Mouse (Mus musculus): ENCODE measurements around the gene Odf4. TPM values are rescaled to one million over a fixed set of nuclear protein-coding genes. Genes with fewer than 3 reads are reported as not detected.

Gene Odf4
- polyA plus RNA-seq, 1 experiment, result 0.24 TPM

DNA sequence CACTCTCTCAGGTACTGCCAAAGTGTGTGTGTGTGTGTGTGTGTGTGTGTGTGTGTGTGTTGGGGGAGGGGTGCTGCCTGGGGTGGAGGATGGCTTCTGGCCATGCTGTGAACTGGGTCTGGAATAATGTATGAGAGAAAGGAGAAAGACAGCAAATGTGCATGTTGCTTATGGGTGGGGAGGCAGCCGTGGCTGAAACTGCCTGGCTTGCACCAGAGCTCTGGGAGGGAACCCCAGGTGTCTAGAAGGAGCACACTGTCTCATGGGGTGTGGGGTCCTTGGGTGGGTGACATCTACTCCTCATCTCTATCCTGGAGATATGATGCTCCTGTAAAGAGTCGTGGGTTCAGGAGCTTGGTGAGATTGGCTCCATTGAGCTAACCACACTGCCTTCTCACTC is 38.2 kb downstream of the Odf4 start:
- Histone ChIP-seq H3K4me1 (replicated peaks; ENCODE audit: control insufficient read depth, insufficient read depth, low read length) (peaks cover 2% of the 10 kb centered on the region; the same call in 1 of the 2 replicates), H3K27ac (ENCODE audit: control insufficient read depth, insufficient read depth, low read length) (no peak overlapping the region), H3K27me3 (ENCODE audit: control insufficient read depth, insufficient read depth, low read length) (no peaks in the 10 kb centered on the region), H3K4me3 (ENCODE audit: control insufficient read depth, insufficient read depth, low read length) (no peak overlapping the region), H3K36me3 (ENCODE audit: control insufficient read depth, insufficient read depth, low read length) (no peaks in the 10 kb centered on the region)
- WGBS, result 76% methylated on average over 2 of the region's 2 CpGs
- TF ChIP-seq POLR2A (IDR thresholded peaks at IDR 0.05; ENCODE audit: control insufficient read depth, extremely low read depth, insufficient read depth, low read length, poor library complexity) (no peak), CTCF (IDR thresholded peaks at IDR 0.05; ENCODE audit: borderline replicate concordance, control insufficient read depth, extremely low read depth, insufficient read depth, low read length, poor library complexity) (no peak)
- no peak for DNase-seq

DNA sequence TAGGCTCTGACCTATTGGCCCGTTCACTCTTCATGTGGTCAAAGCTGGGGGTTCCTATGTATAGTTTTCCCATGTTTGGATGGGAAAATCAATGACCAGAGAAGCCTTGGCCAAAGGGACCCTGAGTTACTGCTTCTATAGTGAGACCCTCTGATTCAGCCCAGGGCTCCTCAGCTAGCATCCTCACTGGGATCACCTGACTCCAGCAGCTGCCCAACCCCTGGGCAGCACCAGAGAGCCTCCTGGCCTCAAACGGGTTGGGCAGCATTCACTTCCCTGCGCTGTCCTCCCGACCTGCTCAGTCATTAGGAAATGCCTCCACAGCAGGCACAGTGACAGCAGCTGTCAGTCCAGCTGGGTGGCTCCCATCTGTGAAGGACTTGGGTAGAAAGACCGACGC is 38.6 kb downstream of the Odf4 start, which contains the start of gene Rnf222:
Gene Rnf222, plus strand, starts transcription at position 301 of the 400 bp plus-strand sequence.
- WGBS, result 66% methylated on average over 6 of the region's 6 CpGs
- TF ChIP-seq POLR2A (IDR thresholded peaks at IDR 0.05; ENCODE audit: control insufficient read depth, extremely low read depth, insufficient read depth, low read length, poor library complexity) (no peak), CTCF (IDR thresholded peaks at IDR 0.05; ENCODE audit: borderline replicate concordance, control insufficient read depth, extremely low read depth, insufficient read depth, low read length, poor library complexity) (no peak)
- H3K27me3 ChIP-seq (ENCODE audit: control insufficient read depth, insufficient read depth, low read length), result no peaks in the 10 kb centered on the region

GRCm38 (mm10) chr11:68886091-68886490 is 40.8 kb downstream of the Odf4 start:
- H3K4me1 ChIP-seq (replicated peaks; ENCODE audit: control insufficient read depth, insufficient read depth, low read length), result no peaks in the 10 kb centered on the region
- no peak for TF ChIP-seq POLR2A (IDR thresholded peaks at IDR 0.05; ENCODE audit: control insufficient read depth, extremely low read depth, insufficient read depth, low read length, poor library complexity)
- no peak for TF ChIP-seq CTCF (IDR thresholded peaks at IDR 0.05; ENCODE audit: borderline replicate concordance, control insufficient read depth, extremely low read depth, insufficient read depth, low read length, poor library complexity)
- H3K27me3 ChIP-seq (ENCODE audit: control insufficient read depth, insufficient read depth, low read length), result no peaks in the 10 kb centered on the region
- 93% methylated on average over 5 of the region's 5 CpGs for WGBS
- no peaks in the 10 kb centered on the region for H3K36me3 ChIP-seq (ENCODE audit: control insufficient read depth, insufficient read depth, low read length)
- no peak for DNase-seq
- no peak overlapping the region for H3K4me3 ChIP-seq (ENCODE audit: control insufficient read depth, insufficient read depth, low read length)
- no peak overlapping the region for H3K27ac ChIP-seq (ENCODE audit: control insufficient read depth, insufficient read depth, low read length)

More for the DNA sequence above, 38.6 kb downstream of the Odf4 start, which contains the start of gene Rnf222:
- H3K4me1 ChIP-seq (replicated peaks; ENCODE audit: control insufficient read depth, insufficient read depth, low read length), result no peaks in the 10 kb centered on the region; the same call in 1 of the 2 replicates
- H3K36me3 ChIP-seq (ENCODE audit: control insufficient read depth, insufficient read depth, low read length), result no peaks in the 10 kb centered on the region
- DNase-seq, result no peak
- no peak within 1 kb of the TSS for H3K4me3 ChIP-seq (ENCODE audit: control insufficient read depth, insufficient read depth, low read length)
- H3K27ac ChIP-seq (ENCODE audit: control insufficient read depth, insufficient read depth, low read length), result no peak within 1 kb of the TSS

DNA sequence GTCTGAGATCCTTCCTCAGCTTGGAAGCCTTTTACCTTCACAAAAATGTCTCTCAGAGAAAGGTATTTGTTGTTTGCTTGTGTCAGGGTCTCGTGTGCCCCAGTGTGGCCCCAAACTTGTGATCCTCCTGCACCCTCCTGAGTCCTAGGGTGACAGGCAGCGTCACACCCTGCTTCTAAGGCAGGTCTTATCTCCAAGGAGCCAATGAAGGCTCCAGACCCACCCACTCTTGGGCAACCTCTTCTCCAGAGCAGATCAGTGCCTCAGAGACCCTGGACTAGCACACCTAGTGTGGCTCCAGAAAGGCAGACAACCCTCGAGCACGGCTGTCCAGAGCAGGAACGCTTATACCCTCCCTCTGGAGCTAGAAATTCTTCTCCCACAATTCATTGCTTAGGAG is 42.5 kb downstream of the Odf4 start:
- TF ChIP-seq POLR2A (IDR thresholded peaks at IDR 0.05; ENCODE audit: control insufficient read depth, extremely low read depth, insufficient read depth, low read length, poor library complexity) (no peak), CTCF (IDR thresholded peaks at IDR 0.05; ENCODE audit: borderline replicate concordance, control insufficient read depth, extremely low read depth, insufficient read depth, low read length, poor library complexity) (no peak)
- Histone ChIP-seq H3K27ac (ENCODE audit: control insufficient read depth, insufficient read depth, low read length) (no peak overlapping the region), H3K36me3 (ENCODE audit: control insufficient read depth, insufficient read depth, low read length) (no peaks in the 10 kb centered on the region), H3K4me1 (replicated peaks; ENCODE audit: control insufficient read depth, insufficient read depth, low read length) (no peaks in the 10 kb centered on the region), H3K27me3 (ENCODE audit: control insufficient read depth, insufficient read depth, low read length) (no peaks in the 10 kb centered on the region), H3K4me3 (ENCODE audit: control insufficient read depth, insufficient read depth, low read length) (no peak overlapping the region)
- no peak for DNase-seq
- 91% methylated on average over 5 of the region's 5 CpGs for WGBS

GRCm38 (mm10) chr11:68883843-68884242 is 43.0 kb downstream of the Odf4 start:
- H3K27ac ChIP-seq (ENCODE audit: control insufficient read depth, insufficient read depth, low read length), result no peak overlapping the region
- H3K4me1 ChIP-seq (replicated peaks; ENCODE audit: control insufficient read depth, insufficient read depth, low read length), result no peaks in the 10 kb centered on the region
- H3K27me3 ChIP-seq (ENCODE audit: control insufficient read depth, insufficient read depth, low read length), result no peaks in the 10 kb centered on the region
- 84% methylated on average over 2 of the region's 2 CpGs for WGBS
- TF ChIP-seq POLR2A (IDR thresholded peaks at IDR 0.05; ENCODE audit: control insufficient read depth, extremely low read depth, insufficient read depth, low read length, poor library complexity) (no peak), CTCF (IDR thresholded peaks at IDR 0.05; ENCODE audit: borderline replicate concordance, control insufficient read depth, extremely low read depth, insufficient read depth, low read length, poor library complexity) (no peak)
- DNase-seq, result no peak
- no peaks in the 10 kb centered on the region for H3K36me3 ChIP-seq (ENCODE audit: control insufficient read depth, insufficient read depth, low read length)
- H3K4me3 ChIP-seq (ENCODE audit: control insufficient read depth, insufficient read depth, low read length), result no peak overlapping the region

- DNase-seq, result no peak
- H3K4me3 ChIP-seq (ENCODE audit: control insufficient read depth, insufficient read depth, low read length), result no peak overlapping the region
- no peak for TF ChIP-seq CTCF (IDR thresholded peaks at IDR 0.05; ENCODE audit: borderline replicate concordance, control insufficient read depth, extremely low read depth, insufficient read depth, low read length, poor library complexity)
- TF ChIP-seq POLR2A (IDR thresholded peaks at IDR 0.05; ENCODE audit: control insufficient read depth, extremely low read depth, insufficient read depth, low read length, poor library complexity), result no peak
- no peaks in the 10 kb centered on the region for H3K27me3 ChIP-seq (ENCODE audit: control insufficient read depth, insufficient read depth, low read length)
- WGBS, result 77% methylated on average over 14 of the region's 14 CpGs
- no peak overlapping the region for H3K27ac ChIP-seq (ENCODE audit: control insufficient read depth, insufficient read depth, low read length)
- H3K4me1 ChIP-seq (replicated peaks; ENCODE audit: control insufficient read depth, insufficient read depth, low read length), result no peaks in the 10 kb centered on the region
- H3K36me3 ChIP-seq (ENCODE audit: control insufficient read depth, insufficient read depth, low read length), result no peaks in the 10 kb centered on the region
Measured at GRCm38 (mm10) chr11:68882107-68882506, 44.8 kb downstream of the Odf4 start.

- no peak overlapping the region for H3K4me3 ChIP-seq (ENCODE audit: control insufficient read depth, insufficient read depth, low read length)
- TF ChIP-seq POLR2A (IDR thresholded peaks at IDR 0.05; ENCODE audit: control insufficient read depth, extremely low read depth, insufficient read depth, low read length, poor library complexity) (no peak), CTCF (IDR thresholded peaks at IDR 0.05; ENCODE audit: borderline replicate concordance, control insufficient read depth, extremely low read depth, insufficient read depth, low read length, poor library complexity) (no peak)
- no peaks in the 10 kb centered on the region for H3K4me1 ChIP-seq (replicated peaks; ENCODE audit: control insufficient read depth, insufficient read depth, low read length)
- H3K27ac ChIP-seq (ENCODE audit: control insufficient read depth, insufficient read depth, low read length), result no peak overlapping the region
- WGBS, result 94% methylated on average over 5 of the region's 5 CpGs
- H3K27me3 ChIP-seq (ENCODE audit: control insufficient read depth, insufficient read depth, low read length), result no peaks in the 10 kb centered on the region
- no peaks in the 10 kb centered on the region for H3K36me3 ChIP-seq (ENCODE audit: control insufficient read depth, insufficient read depth, low read length)
- DNase-seq, result no peak
Measured at GRCm38 (mm10) chr11:68878811-68879210, 48.1 kb downstream of the Odf4 start.
